Mouse (Mus musculus) neutrophil, adult 65 days (primary cell): ENCODE results near the gene Map4k5. TPM values are rescaled to one million over a fixed set of nuclear protein-coding genes. Genes with fewer than 3 reads are reported as not detected.

Experiments used
- total RNA-seq: library from RNA; stranded (reverse); gene quantifications from 2 replicates; pipeline ENCODE4 v1.2.4, GENCODE M21; 2023

Gene Map4k5
- total RNA-seq: 8.9 and 12.5 TPM in 2 replicates

GRCm38 (mm10) chr12:69892371-69893251, at the start of gene Map4k5, which contains the start of gene Atl1:
Map4k5 (minus strand) TSS chr12:69893200.
Atl1 (plus strand) TSS chr12:69892614.

GRCm38 (mm10) chr12:69790530-69791505, 102.2 kb downstream of the Map4k5 start, which contains the start of gene Cdkl1:
Cdkl1 (minus strand) TSS chr12:69791267.

Other genes with a start within 250 kb of the Map4k5 start
- gene Sos2, start 211.3 kb downstream of the Map4k5 start, total RNA-seq: 86.8 and 103 TPM in 2 replicates
- gene L2hgdh, start 168.3 kb downstream of the Map4k5 start, total RNA-seq: 1.2 and 2.3 TPM in 2 replicates
- 2.9 and 5.3 TPM in 2 replicates for gene Atp5s, start 168.2 kb downstream of the Map4k5 start, total RNA-seq
- not detected in 2 replicates for gene Cdkl1, start 101.9 kb downstream of the Map4k5 start, total RNA-seq
- 0.34 and 1.0 TPM in 2 replicates for gene Atl1, start 586 bp downstream of the Map4k5 start, total RNA-seq
- 27.9 and 28.0 TPM in 2 replicates for gene Sav1, start 93.8 kb upstream of the Map4k5 start, total RNA-seq
- 259 and 325 TPM in 2 replicates for gene Nin, start 220.5 kb upstream of the Map4k5 start, total RNA-seq